Mouse (Mus musculus): Measurements from ENCODE around the gene Cysrt1. TPM values are rescaled to one million over a fixed set of nuclear protein-coding genes. Genes with fewer than 3 reads are reported as not detected.
A peak's percentile ranks its signal among the peaks of the same experiment; 100 is the strongest.

The Cysrt1 gene
- polyA plus RNA-seq (2015; fragmentation: Nextera tagmentation; extraction: Ambion mirVana) = 0.26 and 0.46 TPM in 2 replicates

DNA sequence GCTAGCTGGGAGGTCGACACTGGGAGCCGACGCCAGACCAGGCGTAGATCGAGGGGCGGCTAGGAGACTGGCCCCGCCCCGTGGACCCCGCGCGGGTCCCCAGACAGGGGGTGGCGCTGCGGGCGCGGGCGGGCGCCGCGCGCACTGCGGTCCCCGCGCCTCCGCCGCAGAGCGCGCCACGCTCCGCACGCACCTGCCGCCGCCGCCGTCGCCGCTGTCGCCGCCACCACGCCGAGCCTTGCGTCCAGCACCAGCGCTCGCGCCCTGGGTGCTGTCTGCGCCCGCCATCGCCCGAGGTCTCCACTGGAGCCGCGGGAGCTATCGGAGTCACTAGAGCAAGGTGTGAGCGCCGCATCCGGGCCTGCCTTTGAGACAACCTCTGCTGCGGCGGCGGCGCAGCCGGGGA, at the start of gene Cysrt1, which contains the start of gene Rnf208:
Gene Cysrt1 (minus strand): TSS at position 352 of the 406 bp plus-strand sequence.
Gene Rnf208 (plus strand): TSS at position 155 of the 406 bp plus-strand sequence.
- H3K4me3 ChIP-seq = peak within 1 kb of the TSS; percentile 56
- H3K36me3 ChIP-seq (replicated peaks) = no peaks in the 10 kb centered on the region
- WGBS = 0% methylated on average over 59 of the region's 59 CpGs
- peak within 1 kb of the TSS; percentile 90 for H3K4me2 ChIP-seq
- H3K9ac ChIP-seq = peak within 1 kb of the TSS; percentile 65
- no peaks in the 10 kb centered on the region for H3K27me3 ChIP-seq (replicated peaks)
- H3K27ac ChIP-seq = peak within 1 kb of the TSS; percentile 77
- H3K9me3 ChIP-seq = no peaks in the 10 kb centered on the region
- peaks cover 31% of the 10 kb centered on the region for H3K4me1 ChIP-seq
- ATAC-seq (replicated peaks) = peak; percentile 53

DNA sequence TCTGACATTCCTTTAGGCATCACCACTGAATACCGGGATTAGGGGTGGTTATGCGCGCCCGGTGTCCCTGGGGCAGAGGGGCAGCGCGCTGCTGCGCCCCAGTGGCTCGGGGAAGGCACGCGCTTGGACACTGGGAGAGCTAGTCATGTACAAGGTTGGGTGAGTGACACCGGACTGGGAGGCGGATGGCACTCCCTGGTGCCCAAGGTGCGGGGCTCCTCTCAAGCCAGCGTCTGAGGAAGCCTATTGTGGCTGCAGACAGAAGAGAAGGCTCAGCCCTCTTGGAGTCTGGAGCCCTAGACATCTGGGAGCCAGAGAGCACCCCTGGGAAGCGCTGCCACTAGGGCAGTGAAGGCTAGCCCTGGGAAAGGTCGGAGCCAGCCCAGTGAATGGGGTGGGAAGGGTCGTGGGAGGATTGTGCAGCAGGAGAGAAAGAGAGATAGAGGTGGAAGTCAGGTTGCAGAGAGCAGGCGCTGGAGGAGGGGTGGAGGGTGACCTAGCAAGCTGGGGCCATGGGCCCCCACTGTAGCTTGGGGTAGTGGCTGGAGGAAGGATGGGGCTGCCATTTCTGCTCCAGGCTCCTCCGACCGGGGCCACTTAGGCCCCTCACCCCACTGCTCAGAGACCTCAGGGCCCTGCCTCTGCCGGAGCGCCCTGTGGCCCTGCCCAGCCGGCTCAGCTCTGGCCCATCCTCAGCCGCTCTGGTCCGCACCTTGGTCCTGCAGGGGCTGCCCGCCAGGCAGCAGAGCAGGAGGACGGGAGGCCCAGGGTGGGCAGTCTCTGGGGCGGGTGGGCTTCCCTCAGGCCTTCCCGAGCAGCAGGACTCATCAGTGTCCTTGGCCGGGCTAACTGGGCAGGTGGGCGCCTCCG, 49.2 kb upstream of the Cysrt1 start:
- H3K4me2 ChIP-seq = peak overlapping the region; percentile 53
- peaks cover 35% of the 10 kb centered on the region for H3K4me1 ChIP-seq
- H3K27me3 ChIP-seq (replicated peaks) = peaks cover 81% of the 10 kb centered on the region
- H3K4me3 ChIP-seq = peak overlapping the region; percentile 27
- peaks cover 13% of the 10 kb centered on the region; the same call in 1 of the 2 replicates for H3K36me3 ChIP-seq (replicated peaks)
- H3K9me3 ChIP-seq = no peaks in the 10 kb centered on the region
- ATAC-seq (replicated peaks) = peak; percentile 10
- WGBS = 6% methylated on average over 32 of the region's 32 CpGs
- H3K9ac ChIP-seq = peak overlapping the region; percentile 16; the same call in 1 of the 2 replicates
- no peak overlapping the region for H3K27ac ChIP-seq

DNA sequence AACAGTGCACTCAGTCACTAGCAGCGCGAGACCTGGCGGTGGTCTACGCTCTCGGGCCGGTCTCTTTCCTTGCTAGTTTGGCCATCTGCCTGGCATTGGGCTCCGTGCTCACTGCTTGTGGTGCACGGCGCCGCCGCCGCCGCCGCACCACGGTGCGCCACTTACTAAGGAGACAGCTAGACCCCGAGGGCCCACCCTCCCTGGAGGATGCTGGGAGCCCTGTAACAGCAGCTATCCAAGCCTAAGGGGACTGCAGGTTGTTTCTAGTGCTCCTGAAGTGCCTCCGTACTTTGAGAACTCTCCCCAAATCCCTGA, 48.5 kb upstream of the Cysrt1 start:
- peak overlapping the region; percentile 27 for H3K4me3 ChIP-seq
- peaks cover 10% of the 10 kb centered on the region; the same call in 1 of the 2 replicates for H3K36me3 ChIP-seq (replicated peaks)
- no peak overlapping the region for H3K27ac ChIP-seq
- H3K4me2 ChIP-seq = peak overlapping the region; percentile 53
- WGBS = under 1% methylated on average over 18 of the region's 18 CpGs
- no peak for ATAC-seq (replicated peaks)
- peaks cover 79% of the 10 kb centered on the region for H3K27me3 ChIP-seq (replicated peaks)
- no peaks in the 10 kb centered on the region for H3K9me3 ChIP-seq
- H3K9ac ChIP-seq = peak overlapping the region; percentile 16; the same call in 1 of the 2 replicates
- H3K4me1 ChIP-seq = peaks cover 35% of the 10 kb centered on the region

DNA sequence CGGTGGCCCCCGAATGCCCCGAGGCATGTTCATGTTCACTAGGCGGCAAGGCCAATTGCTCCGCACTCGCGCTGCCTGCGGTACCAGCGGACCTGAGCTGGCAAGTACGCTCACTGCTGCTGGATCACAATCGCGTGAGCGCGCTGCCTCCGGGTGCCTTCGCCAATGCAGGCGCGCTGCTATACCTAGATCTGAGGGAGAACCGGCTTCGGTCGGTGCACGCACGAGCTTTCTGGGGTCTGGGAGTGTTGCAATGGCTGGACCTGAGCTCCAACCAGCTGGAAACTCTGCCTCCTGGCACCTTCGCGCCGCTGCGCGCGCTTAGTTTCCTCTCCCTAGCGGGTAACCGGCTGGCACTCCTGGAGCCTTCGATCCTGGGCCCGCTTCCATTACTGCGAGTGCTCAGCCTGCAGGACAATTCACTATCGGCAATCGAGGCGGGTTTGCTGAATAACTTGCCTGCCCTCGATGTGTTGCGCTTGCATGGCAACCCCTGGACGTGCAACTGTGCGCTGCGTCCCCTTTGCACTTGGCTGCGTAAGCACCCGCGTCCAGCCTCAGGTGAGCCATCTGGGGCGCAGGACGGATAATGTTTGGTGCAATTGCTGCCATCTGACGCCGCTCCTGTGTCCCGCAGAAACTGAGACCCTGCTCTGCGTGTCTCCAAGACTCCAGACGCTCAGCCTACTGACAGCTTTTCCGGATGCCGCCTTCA, 48.0 kb upstream of the Cysrt1 start:
- H3K4me2 ChIP-seq = peak overlapping the region; percentile 53
- H3K9me3 ChIP-seq = no peaks in the 10 kb centered on the region
- WGBS = 2% methylated on average over 54 of the region's 54 CpGs
- H3K4me3 ChIP-seq = peak overlapping the region; percentile 27
- peaks cover 11% of the 10 kb centered on the region; the same call in 1 of the 2 replicates for H3K36me3 ChIP-seq (replicated peaks)
- H3K27ac ChIP-seq = no peak overlapping the region
- peak overlapping the region; percentile 20 for H3K9ac ChIP-seq
- peaks cover 74% of the 10 kb centered on the region for H3K27me3 ChIP-seq (replicated peaks)
- peak; percentile 56; the same call in 1 of the 2 replicates for ATAC-seq (replicated peaks)
- peaks cover 35% of the 10 kb centered on the region for H3K4me1 ChIP-seq

DNA sequence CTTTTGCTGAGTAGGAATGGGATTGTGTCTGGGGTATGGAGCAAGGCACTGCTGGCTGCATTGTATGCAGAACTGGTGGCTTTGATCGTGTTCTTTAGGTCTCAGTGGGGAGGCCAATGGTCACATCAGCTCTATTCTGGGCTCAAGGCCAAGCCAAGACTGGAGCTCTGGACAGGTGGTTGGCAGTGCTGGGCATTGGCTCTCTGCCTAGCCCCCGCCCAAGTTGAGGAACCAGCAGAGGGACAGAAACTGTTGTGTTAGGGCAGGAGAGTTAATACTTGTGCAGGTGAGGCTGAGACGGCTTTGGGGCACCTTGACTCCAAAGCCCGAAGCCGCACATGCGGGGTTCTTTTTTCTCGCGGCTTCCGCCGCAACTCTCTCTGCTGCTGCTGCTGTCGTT, 47.4 kb upstream of the Cysrt1 start, which contains the start of gene Lrrc26:
Gene Lrrc26 (plus strand): TSS at position 265 of the 400 bp plus-strand sequence.
- H3K27me3 ChIP-seq (replicated peaks) = peaks cover 69% of the 10 kb centered on the region
- H3K4me2 ChIP-seq = peak within 1 kb of the TSS; percentile 53
- H3K4me3 ChIP-seq = peak within 1 kb of the TSS; percentile 27
- no peak within 1 kb of the TSS for H3K27ac ChIP-seq
- H3K36me3 ChIP-seq (replicated peaks) = peaks cover 17% of the 10 kb centered on the region; the same call in 1 of the 2 replicates
- peaks cover 35% of the 10 kb centered on the region for H3K4me1 ChIP-seq
- WGBS = 7% methylated on average over 11 of the region's 11 CpGs
- H3K9ac ChIP-seq = peak within 1 kb of the TSS; percentile 20
- H3K9me3 ChIP-seq = no peaks in the 10 kb centered on the region
- ATAC-seq (replicated peaks) = no peak

DNA sequence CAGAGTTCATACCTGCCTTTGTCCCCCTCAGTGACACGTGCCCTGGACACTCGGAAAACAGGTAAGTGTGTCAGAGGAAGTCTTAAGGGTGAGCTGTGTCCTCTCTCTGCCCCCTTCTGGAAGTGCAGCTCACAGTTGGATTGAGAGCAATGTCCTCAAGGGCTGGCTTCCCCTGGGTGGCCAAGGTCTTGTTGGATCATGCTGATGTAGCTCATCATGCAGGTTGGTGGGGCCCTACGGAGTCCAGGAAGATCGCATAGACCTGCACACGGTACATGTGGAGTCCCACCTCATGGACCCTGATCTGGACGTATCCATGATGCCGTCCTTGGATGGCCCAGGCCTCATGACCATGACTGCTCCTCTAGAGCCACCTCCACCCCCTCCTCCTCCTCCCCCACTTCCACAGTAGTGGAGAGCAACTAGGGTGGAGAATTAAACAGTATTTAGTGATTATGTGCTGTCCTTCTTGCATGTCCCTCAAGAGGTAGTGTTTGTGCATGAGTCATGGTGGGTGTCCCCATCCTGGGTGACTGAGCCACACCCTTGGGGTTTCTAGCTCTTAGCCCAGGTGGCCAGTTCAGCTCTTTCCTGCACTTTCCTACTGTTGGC, 46.6 kb upstream of the Cysrt1 start:
- peaks cover 17% of the 10 kb centered on the region; the same call in 1 of the 2 replicates for H3K36me3 ChIP-seq (replicated peaks)
- ATAC-seq (replicated peaks) = no peak
- no peak overlapping the region for H3K4me2 ChIP-seq
- peaks cover 61% of the 10 kb centered on the region for H3K27me3 ChIP-seq (replicated peaks)
- H3K4me1 ChIP-seq = peaks cover 35% of the 10 kb centered on the region
- no peak overlapping the region for H3K27ac ChIP-seq
- H3K4me3 ChIP-seq = no peak overlapping the region
- 87% methylated on average over 7 of the region's 7 CpGs for WGBS
- no peaks in the 10 kb centered on the region for H3K9me3 ChIP-seq
- no peak overlapping the region for H3K9ac ChIP-seq

DNA sequence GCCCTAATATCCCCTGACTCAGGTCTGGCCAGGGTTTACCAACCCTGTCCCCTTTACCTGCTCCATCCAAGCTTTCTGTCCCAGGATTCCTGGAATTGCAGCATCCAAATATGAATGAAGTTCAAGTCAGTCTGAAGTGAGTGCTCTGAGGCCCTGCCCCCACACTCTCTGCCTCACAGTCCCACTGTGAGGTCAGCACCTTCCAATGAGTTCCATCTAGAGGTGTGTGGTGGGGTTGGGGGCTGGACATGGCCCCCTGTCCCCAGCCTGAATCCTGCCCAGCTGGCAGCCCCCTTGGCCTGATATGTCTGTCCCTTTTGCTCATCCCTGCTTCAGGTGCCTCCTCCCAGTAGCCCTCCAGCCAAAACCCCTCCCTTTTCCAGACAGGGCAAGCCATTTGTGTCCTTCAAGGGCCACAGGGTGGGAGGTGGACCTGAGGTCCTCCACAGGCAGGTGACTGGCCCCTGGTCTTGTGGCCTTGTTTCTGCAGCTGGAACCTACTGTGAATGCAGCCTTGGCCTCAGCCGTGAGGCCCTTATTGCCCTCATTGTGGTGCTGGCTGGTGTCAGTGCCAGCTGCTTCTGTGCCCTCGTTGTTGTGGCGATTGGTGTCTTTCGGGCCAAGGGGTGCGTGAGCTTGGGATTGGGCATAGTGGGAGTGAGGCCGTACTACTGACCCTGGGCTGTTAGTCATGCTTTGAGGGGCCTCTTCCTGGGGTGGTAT, 45.8 kb upstream of the Cysrt1 start, which contains the start of gene Tmem210:
Gene Tmem210 (plus strand): TSS at position 219 of the 723 bp plus-strand sequence.
- H3K27me3 ChIP-seq (replicated peaks) = peaks cover 54% of the 10 kb centered on the region
- no peak within 1 kb of the TSS for H3K27ac ChIP-seq
- H3K4me2 ChIP-seq = no peak within 1 kb of the TSS
- H3K36me3 ChIP-seq (replicated peaks) = peaks cover 20% of the 10 kb centered on the region
- H3K4me3 ChIP-seq = no peak within 1 kb of the TSS
- WGBS = 81% methylated on average over 6 of the region's 6 CpGs
- no peak within 1 kb of the TSS for H3K9ac ChIP-seq
- no peak for ATAC-seq (replicated peaks)
- H3K4me1 ChIP-seq = peaks cover 35% of the 10 kb centered on the region
- H3K9me3 ChIP-seq = no peaks in the 10 kb centered on the region

DNA sequence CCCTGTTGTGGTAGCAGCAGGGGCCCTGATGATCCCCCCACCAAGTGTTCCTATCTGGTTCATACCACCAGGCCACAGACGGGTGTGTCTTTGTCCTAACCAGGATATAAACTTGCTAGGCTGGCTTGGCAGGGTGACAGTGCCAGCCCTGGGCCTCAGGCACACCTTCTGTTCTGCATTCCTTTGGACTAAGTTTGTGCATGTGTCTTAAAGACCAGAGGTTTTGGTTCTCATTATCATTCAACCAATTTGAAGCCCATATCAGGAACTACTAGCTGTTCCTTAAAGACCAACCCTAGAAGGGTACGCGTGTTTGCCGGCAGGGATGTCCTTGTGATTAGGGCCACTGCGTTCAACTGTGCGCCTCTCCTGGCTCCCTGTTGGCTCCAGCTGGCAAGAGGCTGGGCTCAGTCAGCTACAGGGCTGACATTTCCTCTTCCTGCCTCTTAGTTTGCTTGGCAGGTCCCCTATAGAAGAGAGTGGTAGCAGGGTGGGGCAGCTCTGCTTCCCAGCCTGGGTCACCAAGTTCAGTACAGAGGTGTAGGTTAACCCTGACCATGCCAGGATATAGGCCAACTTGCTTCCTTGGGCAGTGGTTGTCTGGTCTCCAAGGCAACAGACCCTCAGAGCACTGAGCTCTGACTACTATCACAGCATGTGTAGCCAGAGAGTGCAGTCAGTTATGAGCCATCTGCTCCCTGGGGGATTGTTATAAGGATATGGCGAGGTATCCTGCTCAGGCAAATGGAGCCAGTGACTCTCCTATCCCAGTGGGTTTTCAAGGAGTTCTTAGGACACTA, 44.8 kb upstream of the Cysrt1 start:
- H3K4me3 ChIP-seq = no peak overlapping the region

DNA sequence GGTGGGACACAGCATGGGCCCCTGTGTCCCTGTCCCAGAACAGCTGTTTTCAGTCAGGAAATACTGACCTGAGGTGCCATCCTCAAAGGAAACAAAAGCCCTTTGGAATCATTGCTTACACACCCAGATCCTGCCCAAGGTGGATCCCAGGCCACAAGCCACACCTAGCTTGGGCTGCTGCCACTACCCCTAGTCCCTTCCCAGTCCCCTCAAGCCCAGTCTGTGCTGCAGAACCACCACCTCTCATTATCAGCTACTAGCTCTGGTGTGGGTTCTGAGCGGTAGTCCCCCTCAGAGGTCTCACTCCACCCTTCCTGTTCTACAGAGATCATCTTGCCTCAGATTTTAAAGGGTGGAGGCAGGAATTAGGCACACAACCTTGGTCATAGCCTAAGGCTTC, 44.1 kb upstream of the Cysrt1 start:
- Histone ChIP-seq H3K9me3 (no peaks in the 10 kb centered on the region), H3K36me3 (replicated peaks) (peaks cover 32% of the 10 kb centered on the region), H3K4me1 (peaks cover 23% of the 10 kb centered on the region), H3K9ac (no peak overlapping the region), H3K27ac (no peak overlapping the region), H3K4me3 (no peak overlapping the region), H3K27me3 (replicated peaks) (peaks cover 36% of the 10 kb centered on the region), H3K4me2 (no peak overlapping the region)
- ATAC-seq (replicated peaks) = no peak
- WGBS = 84% methylated on average over 1 of the region's 1 CpGs

More for the DNA sequence above, 44.8 kb upstream of the Cysrt1 start:
- peaks cover 27% of the 10 kb centered on the region for H3K4me1 ChIP-seq
- no peak overlapping the region for H3K27ac ChIP-seq
- no peak overlapping the region for H3K4me2 ChIP-seq
- no peaks in the 10 kb centered on the region for H3K9me3 ChIP-seq
- H3K27me3 ChIP-seq (replicated peaks) = peaks cover 43% of the 10 kb centered on the region
- 52% methylated on average over 7 of the region's 7 CpGs for WGBS
- no peak; the same call in 1 of the 2 replicates for ATAC-seq (replicated peaks)
- H3K9ac ChIP-seq = no peak overlapping the region
- H3K36me3 ChIP-seq (replicated peaks) = peaks cover 29% of the 10 kb centered on the region

DNA sequence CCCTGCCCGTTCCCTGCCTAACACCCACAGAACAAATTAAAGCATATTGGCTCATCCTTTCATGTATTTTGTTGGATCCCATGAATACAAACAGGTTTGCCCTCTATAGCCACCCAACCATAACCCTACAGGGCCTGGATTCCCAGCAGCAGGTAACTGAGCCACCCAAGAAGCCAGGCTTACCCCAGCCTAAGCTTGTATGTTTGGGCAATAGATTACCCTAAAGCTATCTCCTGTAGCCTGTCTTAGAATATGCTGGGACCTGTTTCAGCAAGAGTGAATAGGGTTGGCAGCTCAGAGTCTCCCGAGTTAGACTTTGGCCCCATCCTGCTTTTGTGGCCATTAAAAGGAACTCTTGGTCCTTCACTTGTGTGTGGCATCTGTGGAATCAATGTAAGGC, 43.3 kb upstream of the Cysrt1 start:
- Histone ChIP-seq H3K27me3 (replicated peaks) (peaks cover 28% of the 10 kb centered on the region), H3K27ac (no peak overlapping the region), H3K4me1 (peaks cover 16% of the 10 kb centered on the region), H3K9ac (no peak overlapping the region), H3K9me3 (no peaks in the 10 kb centered on the region), H3K36me3 (replicated peaks) (peaks cover 32% of the 10 kb centered on the region), H3K4me3 (no peak overlapping the region), H3K4me2 (no peak overlapping the region)
- 95% methylated on average over 2 of the region's 2 CpGs for WGBS
- ATAC-seq (replicated peaks) = no peak
